Mouse (Mus musculus): ENCODE data around the gene Ccpg1os. TPM values are rescaled to one million over a fixed set of nuclear protein-coding genes. Genes with fewer than 3 reads are reported as not detected.

The Ccpg1os gene
- polyA plus RNA-seq, 1 experiment from 2014 or later = 16.4 TPM

DNA sequence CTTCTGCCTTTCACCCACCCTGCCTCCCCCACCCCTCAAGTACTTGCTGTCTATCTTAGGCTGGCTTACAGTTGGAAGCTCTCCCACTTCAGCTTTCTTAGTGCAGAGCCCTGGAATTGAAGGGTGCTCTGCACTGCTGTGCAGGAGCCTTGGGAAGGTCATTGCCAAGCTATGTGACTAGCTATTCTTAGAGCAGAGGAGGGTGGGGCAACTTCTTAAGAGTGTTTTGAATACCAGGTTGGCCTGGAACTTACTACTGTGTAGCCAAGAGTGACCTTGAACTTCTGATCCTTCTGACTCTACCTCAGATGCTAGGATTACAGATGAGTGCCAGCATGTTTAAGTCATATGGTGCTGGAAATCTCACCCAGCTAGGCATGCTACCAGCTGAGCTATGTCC is 11.0 kb upstream of the Ccpg1os start:
- H3K4me3 ChIP-seq (ENCODE audit: low read length) = no peak overlapping the region
- 0 out of 2 replicates have a peak, but pooled peaks cover 4% of the 10 kb centered on the region for H3K36me3 ChIP-seq (ENCODE audit: control insufficient read depth, insufficient read depth)
- no peaks in the 10 kb centered on the region for H3K9me3 ChIP-seq (replicated peaks; ENCODE audit: control insufficient read depth, low read length)
- ATAC-seq (replicated peaks; ENCODE audit: extremely low read depth, insufficient read depth, low FRiP score) = no peak
- peaks cover 3% of the 10 kb centered on the region for H3K4me1 ChIP-seq (ENCODE audit: control insufficient read depth, insufficient read depth, low read length)
- no peak overlapping the region for H3K27ac ChIP-seq (ENCODE audit: low read length)
- H3K27me3 ChIP-seq (ENCODE audit: control insufficient read depth, insufficient read depth, low read length) = no peaks in the 10 kb centered on the region
- no peak overlapping the region for H3K9ac ChIP-seq (ENCODE audit: low read length)
- no peak overlapping the region for H3K4me2 ChIP-seq (ENCODE audit: low read depth, low read length)

DNA sequence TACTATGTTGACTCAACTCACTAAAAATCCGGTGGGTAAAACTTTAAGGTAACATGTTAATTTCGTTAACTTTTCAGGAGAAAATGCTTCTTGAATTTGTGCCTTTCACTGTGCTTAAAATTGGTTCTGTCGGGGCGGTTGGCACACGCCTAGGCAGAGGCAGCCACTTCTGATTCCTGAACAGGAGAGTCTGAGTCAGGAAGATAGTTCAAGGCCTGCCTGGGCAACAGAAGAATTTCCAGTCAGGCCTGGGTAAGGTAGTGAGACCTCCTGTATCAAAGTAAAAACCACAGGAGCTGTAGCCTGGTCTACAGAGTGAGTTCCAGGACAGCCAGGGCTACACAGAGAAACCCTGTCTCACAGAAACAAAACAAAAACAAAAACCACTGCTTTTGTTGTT is 7.4 kb upstream of the Ccpg1os start:
- H3K4me2 ChIP-seq (ENCODE audit: low read depth, low read length) = no peak overlapping the region
- H3K27me3 ChIP-seq (ENCODE audit: control insufficient read depth, insufficient read depth, low read length) = no peaks in the 10 kb centered on the region
- H3K9me3 ChIP-seq (replicated peaks; ENCODE audit: control insufficient read depth, low read length) = no peaks in the 10 kb centered on the region
- peaks cover 3% of the 10 kb centered on the region for H3K4me1 ChIP-seq (ENCODE audit: control insufficient read depth, insufficient read depth, low read length)
- no peak overlapping the region for H3K9ac ChIP-seq (ENCODE audit: low read length)
- H3K36me3 ChIP-seq (ENCODE audit: control insufficient read depth, insufficient read depth) = no peaks in the 10 kb centered on the region
- no peak overlapping the region for H3K4me3 ChIP-seq (ENCODE audit: low read length)
- H3K27ac ChIP-seq (ENCODE audit: low read length) = no peak overlapping the region
- 85% methylated on average over 5 of the region's 5 CpGs for WGBS
- no peak for ATAC-seq (replicated peaks; ENCODE audit: extremely low read depth, insufficient read depth, low FRiP score)

DNA sequence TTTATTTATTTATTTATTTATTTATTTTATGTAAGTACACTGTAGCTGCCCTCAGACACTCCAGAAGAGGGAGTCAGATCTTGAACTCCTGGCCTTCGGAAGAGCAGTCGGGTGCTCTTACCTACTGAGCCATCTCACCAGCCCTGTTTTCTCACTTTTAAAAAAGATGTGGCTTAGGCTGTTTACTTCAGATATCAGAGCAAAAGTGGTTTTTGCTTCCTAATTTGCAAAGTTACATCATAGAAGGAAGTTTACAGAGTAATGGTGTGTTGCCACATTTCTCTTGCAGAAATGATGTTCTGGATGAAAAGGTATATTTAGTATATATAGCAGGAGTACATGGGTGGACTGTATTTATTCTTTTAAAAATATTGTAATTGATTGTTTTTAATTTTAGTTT is 6.2 kb upstream of the Ccpg1os start:
- no peak for ATAC-seq (replicated peaks; ENCODE audit: extremely low read depth, insufficient read depth, low FRiP score)
- Histone ChIP-seq H3K4me1 (ENCODE audit: control insufficient read depth, insufficient read depth, low read length) (peaks cover 3% of the 10 kb centered on the region), H3K4me3 (ENCODE audit: low read length) (no peak overlapping the region), H3K9ac (ENCODE audit: low read length) (no peak overlapping the region), H3K4me2 (ENCODE audit: low read depth, low read length) (no peak overlapping the region), H3K27ac (ENCODE audit: low read length) (no peak overlapping the region), H3K36me3 (ENCODE audit: control insufficient read depth, insufficient read depth) (no peaks in the 10 kb centered on the region), H3K27me3 (ENCODE audit: control insufficient read depth, insufficient read depth, low read length) (no peaks in the 10 kb centered on the region), H3K9me3 (replicated peaks; ENCODE audit: control insufficient read depth, low read length) (no peaks in the 10 kb centered on the region)
- WGBS = 92% methylated on average over 2 of the region's 2 CpGs

DNA sequence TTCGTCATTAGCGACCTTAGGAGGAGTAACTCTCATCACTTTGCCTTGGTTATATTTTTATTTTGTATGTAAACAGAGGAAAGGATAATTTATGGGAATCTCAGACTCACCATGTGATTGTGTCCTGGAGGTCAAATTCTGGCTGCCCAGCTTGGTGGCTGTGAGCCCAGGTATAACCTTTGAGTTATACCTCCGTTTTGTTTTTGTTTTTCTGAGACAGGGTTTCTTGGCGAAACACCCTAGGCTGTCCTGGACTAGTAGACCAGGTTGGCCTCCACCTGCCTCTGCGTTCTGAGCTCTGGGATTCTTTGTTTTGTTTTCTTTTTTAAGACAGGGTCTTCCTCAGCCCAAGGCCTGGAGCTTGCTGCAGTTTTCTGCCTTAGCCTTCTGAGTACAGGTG is 3.5 kb upstream of the Ccpg1os start:
- H3K4me3 ChIP-seq (ENCODE audit: low read length) = no peak overlapping the region
- WGBS = 77% methylated on average over 5 of the region's 5 CpGs
- no peaks in the 10 kb centered on the region for H3K27me3 ChIP-seq (ENCODE audit: control insufficient read depth, insufficient read depth, low read length)
- no peak overlapping the region for H3K9ac ChIP-seq (ENCODE audit: low read length)
- H3K27ac ChIP-seq (ENCODE audit: low read length) = no peak overlapping the region
- no peak for ATAC-seq (replicated peaks; ENCODE audit: extremely low read depth, insufficient read depth, low FRiP score)
- H3K4me1 ChIP-seq (ENCODE audit: control insufficient read depth, insufficient read depth, low read length) = peaks cover 9% of the 10 kb centered on the region
- no peak overlapping the region for H3K4me2 ChIP-seq (ENCODE audit: low read depth, low read length)
- H3K36me3 ChIP-seq (ENCODE audit: control insufficient read depth, insufficient read depth) = no peaks in the 10 kb centered on the region
- H3K9me3 ChIP-seq (replicated peaks; ENCODE audit: control insufficient read depth, low read length) = no peaks in the 10 kb centered on the region

DNA sequence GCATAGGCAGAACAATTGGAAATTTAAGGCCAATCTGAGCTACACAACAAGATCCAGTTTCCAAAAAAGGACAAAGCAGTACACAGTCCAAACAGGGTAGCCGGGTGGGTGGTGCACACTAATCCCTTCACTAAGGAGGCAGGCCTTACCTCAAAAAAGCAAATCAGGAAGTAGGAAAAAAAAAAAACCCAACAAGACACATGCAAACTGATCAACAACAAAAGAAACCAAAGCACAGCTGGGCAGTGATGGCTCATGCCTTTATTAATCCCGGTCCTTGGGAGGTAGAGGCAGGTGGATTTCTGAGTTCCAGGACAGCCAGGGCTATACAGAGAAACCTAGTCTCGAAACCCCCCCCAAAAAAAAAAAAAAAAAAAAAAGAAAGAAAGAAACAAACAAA is 2.5 kb upstream of the Ccpg1os start:
- H3K27ac ChIP-seq (ENCODE audit: low read length) = no peak overlapping the region
- WGBS = 57% methylated on average over 3 of the region's 3 CpGs
- no peak for ATAC-seq (replicated peaks; ENCODE audit: extremely low read depth, insufficient read depth, low FRiP score)

DNA sequence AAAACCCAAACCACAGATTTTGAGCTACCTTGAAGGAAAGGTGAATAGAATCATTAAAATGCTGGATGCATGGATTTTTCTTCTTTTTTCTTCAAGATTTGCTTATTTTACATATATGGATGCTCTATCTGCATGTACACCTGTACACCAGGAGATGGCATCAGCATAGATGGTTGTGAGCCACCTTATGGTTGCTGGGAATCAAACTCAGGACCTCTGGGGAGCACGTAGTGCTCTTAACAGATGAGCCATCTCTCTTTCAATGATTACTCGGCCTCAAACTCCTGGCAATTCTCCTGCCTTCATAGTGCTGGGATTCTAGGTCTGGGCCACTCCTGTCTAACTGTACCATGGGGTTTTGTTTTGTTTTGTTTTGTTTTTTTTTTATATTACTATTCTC is 2.1 kb downstream of the Ccpg1os start:
- Histone ChIP-seq H3K4me2 (ENCODE audit: low read depth, low read length) (no peak overlapping the region), H3K36me3 (ENCODE audit: control insufficient read depth, insufficient read depth) (no peaks in the 10 kb centered on the region), H3K4me1 (ENCODE audit: control insufficient read depth, insufficient read depth, low read length) (peaks cover 9% of the 10 kb centered on the region), H3K9me3 (replicated peaks; ENCODE audit: control insufficient read depth, low read length) (no peaks in the 10 kb centered on the region), H3K27ac (ENCODE audit: low read length) (no peak overlapping the region), H3K9ac (ENCODE audit: low read length) (no peak overlapping the region), H3K4me3 (ENCODE audit: low read length) (no peak overlapping the region), H3K27me3 (ENCODE audit: control insufficient read depth, insufficient read depth, low read length) (no peaks in the 10 kb centered on the region)
- no peak for ATAC-seq (replicated peaks; ENCODE audit: extremely low read depth, insufficient read depth, low FRiP score)
- WGBS = 51% methylated on average over 2 of the region's 2 CpGs

More for the DNA sequence above, 2.5 kb upstream of the Ccpg1os start:
- no peaks in the 10 kb centered on the region for H3K9me3 ChIP-seq (replicated peaks; ENCODE audit: control insufficient read depth, low read length)
- H3K4me1 ChIP-seq (ENCODE audit: control insufficient read depth, insufficient read depth, low read length) = peaks cover 9% of the 10 kb centered on the region
- no peaks in the 10 kb centered on the region for H3K27me3 ChIP-seq (ENCODE audit: control insufficient read depth, insufficient read depth, low read length)
- no peak overlapping the region for H3K9ac ChIP-seq (ENCODE audit: low read length)
- H3K4me2 ChIP-seq (ENCODE audit: low read depth, low read length) = no peak overlapping the region
- H3K36me3 ChIP-seq (ENCODE audit: control insufficient read depth, insufficient read depth) = no peaks in the 10 kb centered on the region
- H3K4me3 ChIP-seq (ENCODE audit: low read length) = no peak overlapping the region

DNA sequence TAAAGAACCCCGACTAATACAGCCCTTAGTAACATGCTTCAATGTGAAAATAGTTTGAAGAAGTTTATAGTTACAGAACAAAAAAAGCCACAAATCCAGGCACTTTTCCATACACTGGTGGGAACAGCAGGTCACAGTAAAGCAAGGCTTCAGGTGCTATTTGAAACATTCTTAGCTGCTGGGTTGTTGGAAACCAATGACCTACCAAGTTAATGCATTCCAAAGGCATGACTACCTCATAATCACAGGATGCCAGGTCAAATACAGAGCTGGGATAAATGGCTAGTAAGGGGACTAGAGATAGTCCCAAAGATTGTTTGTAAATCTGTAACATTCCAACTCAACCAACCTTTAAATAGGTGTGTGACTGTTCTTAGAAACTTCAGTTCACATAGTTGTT is 9.9 kb downstream of the Ccpg1os start:
- Histone ChIP-seq H3K27me3 (ENCODE audit: control insufficient read depth, insufficient read depth, low read length) (no peaks in the 10 kb centered on the region), H3K9ac (ENCODE audit: low read length) (no peak overlapping the region), H3K4me2 (ENCODE audit: low read depth, low read length) (no peak overlapping the region), H3K36me3 (ENCODE audit: control insufficient read depth, insufficient read depth) (no peaks in the 10 kb centered on the region), H3K4me3 (ENCODE audit: low read length) (no peak overlapping the region), H3K27ac (ENCODE audit: low read length) (no peak overlapping the region), H3K4me1 (ENCODE audit: control insufficient read depth, insufficient read depth, low read length) (no peaks in the 10 kb centered on the region), H3K9me3 (replicated peaks; ENCODE audit: control insufficient read depth, low read length) (no peaks in the 10 kb centered on the region)
- WGBS = 71% methylated on average over 1 of the region's 1 CpGs
- no peak for ATAC-seq (replicated peaks; ENCODE audit: extremely low read depth, insufficient read depth, low FRiP score)

DNA sequence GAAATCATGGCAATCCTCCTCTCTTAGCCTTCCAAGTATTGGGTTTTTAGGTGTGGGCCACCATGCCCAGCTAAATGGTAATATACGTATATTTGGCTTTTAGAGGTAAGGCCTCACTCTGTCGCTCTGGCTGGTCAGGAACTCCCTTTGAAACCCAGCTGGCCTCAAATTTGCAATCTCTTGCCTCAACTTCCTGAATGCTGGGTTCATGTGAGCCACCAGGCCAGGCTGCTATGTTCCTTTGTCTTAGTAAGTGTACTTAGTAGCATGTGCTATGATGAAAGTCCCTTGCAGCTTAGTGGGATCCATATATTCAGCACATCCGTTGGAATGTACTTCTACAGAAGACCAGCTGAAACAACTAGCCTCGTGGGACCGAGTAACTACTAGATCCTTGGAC is 10.4 kb downstream of the Ccpg1os start:
- no peaks in the 10 kb centered on the region for H3K4me1 ChIP-seq (ENCODE audit: control insufficient read depth, insufficient read depth, low read length)
- 83% methylated on average over 5 of the region's 5 CpGs for WGBS

DNA sequence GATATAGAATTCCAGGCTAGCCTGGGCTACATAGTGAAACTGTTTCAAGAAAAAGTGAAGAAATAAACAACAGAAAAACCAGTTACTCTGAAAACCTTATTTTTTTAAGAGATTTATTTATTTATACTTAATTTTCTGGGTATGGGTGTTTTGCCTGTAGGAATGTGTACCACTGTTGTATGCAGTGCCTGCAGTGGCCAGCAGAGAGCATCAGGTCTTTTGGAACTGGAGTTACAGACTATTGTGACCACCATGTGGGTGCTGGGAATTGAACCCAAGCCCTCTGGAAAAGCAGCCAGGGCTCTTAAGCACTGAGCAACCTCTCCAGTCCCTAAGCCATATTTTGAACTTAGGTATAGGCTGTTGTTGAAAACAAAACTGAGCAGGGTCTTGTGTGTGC is 12.2 kb downstream of the Ccpg1os start:
- Histone ChIP-seq H3K9ac (ENCODE audit: low read length) (no peak overlapping the region), H3K4me1 (ENCODE audit: control insufficient read depth, insufficient read depth, low read length) (no peaks in the 10 kb centered on the region), H3K27me3 (ENCODE audit: control insufficient read depth, insufficient read depth, low read length) (no peaks in the 10 kb centered on the region), H3K36me3 (ENCODE audit: control insufficient read depth, insufficient read depth) (no peaks in the 10 kb centered on the region), H3K9me3 (replicated peaks; ENCODE audit: control insufficient read depth, low read length) (no peaks in the 10 kb centered on the region), H3K27ac (ENCODE audit: low read length) (no peak overlapping the region), H3K4me2 (ENCODE audit: low read depth, low read length) (no peak overlapping the region), H3K4me3 (ENCODE audit: low read length) (no peak overlapping the region)
- ATAC-seq (replicated peaks; ENCODE audit: extremely low read depth, insufficient read depth, low FRiP score) = no peak

More for the DNA sequence above, 10.4 kb downstream of the Ccpg1os start:
- Histone ChIP-seq H3K27ac (ENCODE audit: low read length) (no peak overlapping the region), H3K4me2 (ENCODE audit: low read depth, low read length) (no peak overlapping the region), H3K9me3 (replicated peaks; ENCODE audit: control insufficient read depth, low read length) (no peaks in the 10 kb centered on the region), H3K9ac (ENCODE audit: low read length) (no peak overlapping the region), H3K27me3 (ENCODE audit: control insufficient read depth, insufficient read depth, low read length) (no peaks in the 10 kb centered on the region), H3K36me3 (ENCODE audit: control insufficient read depth, insufficient read depth) (no peaks in the 10 kb centered on the region), H3K4me3 (ENCODE audit: low read length) (no peak overlapping the region)
- no peak for ATAC-seq (replicated peaks; ENCODE audit: extremely low read depth, insufficient read depth, low FRiP score)

DNA sequence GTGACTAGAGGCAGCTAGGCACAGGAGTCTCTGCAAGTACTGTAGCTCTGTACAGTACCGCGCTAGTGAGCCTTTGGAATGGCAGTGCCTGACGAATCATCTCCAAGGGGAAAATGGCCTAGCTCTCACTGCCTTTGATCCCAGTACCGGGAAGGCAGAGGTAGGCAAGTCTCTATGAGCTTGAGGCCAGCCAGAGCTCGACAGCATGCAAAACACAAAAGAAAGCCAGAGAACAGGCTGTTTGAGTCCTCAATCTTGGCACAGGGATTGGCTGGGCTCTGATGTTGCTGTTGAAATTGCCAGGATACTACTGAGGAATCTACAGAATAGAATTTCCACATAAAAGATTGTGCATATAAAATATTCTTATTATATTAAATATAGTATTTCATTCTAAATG is 12.7 kb downstream of the Ccpg1os start:
- 77% methylated on average over 5 of the region's 5 CpGs for WGBS
- Histone ChIP-seq H3K9me3 (replicated peaks; ENCODE audit: control insufficient read depth, low read length) (no peaks in the 10 kb centered on the region), H3K36me3 (ENCODE audit: control insufficient read depth, insufficient read depth) (no peaks in the 10 kb centered on the region), H3K4me2 (ENCODE audit: low read depth, low read length) (no peak overlapping the region), H3K27me3 (ENCODE audit: control insufficient read depth, insufficient read depth, low read length) (no peaks in the 10 kb centered on the region), H3K27ac (ENCODE audit: low read length) (no peak overlapping the region), H3K9ac (ENCODE audit: low read length) (no peak overlapping the region), H3K4me1 (ENCODE audit: control insufficient read depth, insufficient read depth, low read length) (no peaks in the 10 kb centered on the region), H3K4me3 (ENCODE audit: low read length) (no peak overlapping the region)
- ATAC-seq (replicated peaks; ENCODE audit: extremely low read depth, insufficient read depth, low FRiP score) = no peak

Measured in heart, embryonic 16.5 days (tissue).